Mouse (Mus musculus): Measurements from ENCODE around the gene Hdhd5.

DNA sequence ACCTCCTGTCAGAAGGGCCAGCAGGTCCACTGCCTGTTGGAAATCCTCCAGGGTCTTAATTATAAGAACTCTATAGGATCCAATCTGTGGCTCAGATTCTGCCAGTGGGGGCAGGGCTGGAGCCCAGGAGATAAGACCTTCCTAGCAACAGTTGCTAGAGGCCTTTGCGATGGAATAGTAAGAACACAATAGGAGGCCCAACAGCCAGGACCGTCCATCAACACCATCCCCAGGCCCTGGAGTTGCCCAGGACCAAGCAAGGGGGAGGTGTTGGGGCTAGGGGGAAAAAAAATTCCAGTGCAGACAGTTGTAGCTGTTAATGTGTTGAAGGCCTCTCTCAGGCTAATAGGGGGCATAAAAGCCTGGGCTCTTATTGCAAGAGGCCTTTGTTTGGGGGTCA lies 19.1 kb upstream of the Hdhd5 start:
- no peak for TF ChIP-seq CTCF (IDR thresholded peaks at IDR 0.05; ENCODE audit: low read depth)
- TF ChIP-seq EP300 (IDR thresholded peaks at IDR 0.05; ENCODE audit: low read depth), result no peak
